Mouse (Mus musculus) stomach, postnatal 0 days (tissue): ENCODE results near the gene Utp20.
A peak's percentile ranks its signal among the peaks of the same experiment; 100 is the strongest.

Experiments
- CTCF ChIP-seq: IDR thresholded peaks from 2 replicates; pipeline ENCODE4 v1.5.1; 2016; ENCODE audit warnings: antibody characterized with exemption, low read depth, mild to moderate bottlenecking, moderate library complexity
- EP300 ChIP-seq: optimal IDR thresholded peaks from 2 replicates; pipeline ENCODE3; 2016; ENCODE audit warnings: antibody characterized with exemption

DNA sequence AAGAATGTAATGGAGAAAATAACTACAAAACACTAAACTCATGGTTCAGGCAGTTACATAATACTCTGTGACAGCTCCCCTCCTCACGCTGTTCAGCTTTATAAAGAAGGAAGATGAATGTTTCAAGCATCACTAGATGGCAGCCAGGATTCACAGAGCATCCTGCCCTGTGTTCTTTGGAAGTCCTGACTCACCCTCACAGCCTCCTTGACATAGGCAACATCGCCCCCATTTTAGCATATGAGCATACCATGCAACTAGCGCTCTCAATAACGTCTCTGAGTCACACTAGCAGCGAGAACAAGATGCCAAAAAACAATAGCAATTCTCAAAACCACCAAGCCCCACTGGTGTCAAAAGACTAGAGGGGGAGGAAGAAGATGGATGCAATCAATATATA, 9.3 kb downstream of the Utp20 start:
- TF ChIP-seq CTCF: peak; percentile 10; the same call in 1 of the 2 replicates
- TF ChIP-seq EP300: no peak
